Mouse (Mus musculus) brain, embryonic 14.5 days (tissue): ENCODE data around the gene Sec61b. TPM values are rescaled to one million over a fixed set of nuclear protein-coding genes. Genes with fewer than 3 reads are reported as not detected.

Experiments
- DNase-seq: peaks from one replicate; pipeline ENCODE4 v3.0.0-alpha.2; 2011; ENCODE audit warnings: low read depth
- CTCF ChIP-seq: fragments of 200-500 bp; IDR thresholded peaks from 2 replicates; pipeline ENCODE4 v1.5.1; 2012; ENCODE audit warnings: inconsistent platforms, mild to moderate bottlenecking, moderate library complexity, borderline replicate concordance; ENCODE audit not compliant: insufficient read depth, insufficient read length; ENCODE audit errors: extremely low read depth
- POLR2A ChIP-seq: fragments of 200-500 bp; IDR thresholded peaks from 2 replicates; pipeline ENCODE4 v1.6.1; 2012; ENCODE audit warnings: mild to moderate bottlenecking, inconsistent platforms, borderline replicate concordance; ENCODE audit not compliant: poor library complexity, insufficient read depth, insufficient read length, severe bottlenecking; ENCODE audit errors: extremely low read depth
- polyA plus RNA-seq: library from polyadenylated mRNA; depleted of rRNA; stranded (reverse); fragments of >200 nt; gene quantifications from 2 replicates; pipeline ENCODE4 v1.2.3, GENCODE M21; 2012

Gene Sec61b
- polyA plus RNA-seq, 1 experiment = 209 TPM

DNA sequence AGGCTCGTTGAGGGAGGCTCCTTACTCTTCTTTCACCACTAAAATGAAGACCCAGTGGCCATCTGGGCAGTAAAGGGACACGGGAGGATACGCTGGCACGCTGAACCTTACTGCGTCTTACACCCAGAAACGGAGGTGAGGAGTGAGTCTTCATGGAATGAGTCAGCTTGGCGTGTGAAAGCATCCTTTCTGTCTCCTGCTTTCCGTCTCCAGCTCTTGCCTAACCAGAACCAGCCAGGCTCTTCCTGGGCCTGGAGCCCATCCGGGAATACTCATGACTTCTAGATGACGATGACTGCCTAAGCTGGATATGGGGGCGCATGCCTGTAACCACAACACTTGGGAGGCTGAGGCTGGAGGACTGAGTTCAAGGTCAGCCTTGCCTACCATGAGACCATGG is 33.5 kb upstream of the Sec61b start:
- TF ChIP-seq CTCF (no peak), POLR2A (no peak)
- DNase-seq = no peak

DNA sequence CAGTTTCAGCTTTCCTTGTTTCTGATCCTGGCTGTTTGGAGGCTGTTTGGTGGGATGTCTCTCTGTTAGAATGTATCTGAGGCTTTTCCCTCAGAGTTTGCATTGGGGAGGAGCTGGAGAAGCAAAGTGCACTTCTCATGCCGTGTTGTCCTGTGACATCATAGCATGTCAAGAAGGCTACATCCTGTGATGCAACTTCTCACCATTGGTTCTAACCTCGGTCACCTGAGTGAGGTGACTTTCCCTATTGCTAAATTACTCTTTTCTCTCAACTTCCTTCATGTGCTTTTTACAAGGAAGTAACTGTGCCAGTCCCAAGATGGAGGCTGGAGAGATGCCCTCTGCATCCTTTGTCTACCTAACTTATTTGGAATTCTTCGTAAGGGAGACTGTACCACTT is 25.9 kb upstream of the Sec61b start:
- no peak for DNase-seq
- TF ChIP-seq CTCF = no peak
- no peak for TF ChIP-seq POLR2A

DNA sequence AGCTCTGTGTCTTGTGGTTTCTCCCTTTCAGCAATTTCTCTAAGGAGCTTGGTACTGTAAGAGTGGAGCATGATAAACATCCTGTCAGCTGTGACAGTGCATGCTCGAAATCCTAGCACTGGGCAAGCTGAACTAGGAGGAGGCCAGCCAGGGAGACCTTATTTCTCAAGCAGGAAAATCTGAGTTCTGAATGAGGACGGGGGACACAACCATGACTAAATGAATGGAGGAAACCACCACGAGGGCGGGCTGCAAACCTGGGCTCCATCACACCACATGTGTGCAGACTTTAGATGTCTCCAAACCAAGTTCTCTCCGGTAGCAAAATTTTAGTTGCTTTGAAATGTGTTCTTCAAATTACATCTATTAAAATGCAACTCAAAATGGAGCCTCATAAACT is 25.3 kb upstream of the Sec61b start:
- no peak for DNase-seq
- TF ChIP-seq CTCF (no peak), POLR2A (no peak)

DNA sequence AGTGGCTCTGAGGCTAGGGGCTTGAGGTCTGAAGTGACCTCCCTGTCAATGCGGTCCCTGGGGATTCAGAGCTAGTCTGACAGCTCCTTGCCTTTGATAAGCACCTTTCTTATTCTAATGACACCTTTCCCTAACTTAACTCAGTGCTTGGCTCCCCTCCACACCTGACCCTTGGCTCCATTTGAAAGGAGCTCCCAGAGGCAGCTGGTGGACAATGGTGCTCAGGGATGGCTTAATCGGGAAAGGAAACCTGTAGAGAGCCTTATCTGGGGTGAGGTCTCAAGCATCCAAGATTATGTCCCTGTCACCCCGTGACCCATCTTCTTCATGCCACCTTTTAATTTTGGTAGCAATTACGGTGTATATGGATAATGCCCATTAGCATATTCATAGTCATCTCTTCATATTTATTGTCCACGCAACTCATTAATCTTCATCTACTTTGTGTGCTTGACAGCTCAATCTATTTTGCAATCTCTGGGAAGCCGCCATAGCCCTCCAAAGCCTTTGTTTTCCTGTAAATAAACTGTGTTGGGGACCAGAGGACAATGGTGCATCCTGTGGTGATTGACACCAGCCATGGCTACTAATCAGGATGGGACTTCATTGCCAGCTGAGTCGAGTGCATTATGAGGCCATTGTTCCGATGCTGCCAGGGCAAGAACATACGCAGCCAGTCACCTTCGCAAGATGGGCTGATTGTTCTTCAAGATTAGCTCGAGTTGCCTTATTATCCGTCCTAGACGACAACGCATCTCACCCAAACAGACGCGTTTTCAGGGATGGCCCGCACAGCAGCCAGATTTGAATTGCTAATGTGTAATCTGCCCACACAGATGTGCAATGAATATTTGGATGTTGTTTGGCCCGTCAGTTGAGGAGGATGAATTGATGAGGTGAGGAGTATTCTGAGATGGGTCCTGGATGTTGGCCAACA is 24.6 kb upstream of the Sec61b start:
- TF ChIP-seq CTCF (no peak), POLR2A (no peak)
- DNase-seq = peak; percentile 43

DNA sequence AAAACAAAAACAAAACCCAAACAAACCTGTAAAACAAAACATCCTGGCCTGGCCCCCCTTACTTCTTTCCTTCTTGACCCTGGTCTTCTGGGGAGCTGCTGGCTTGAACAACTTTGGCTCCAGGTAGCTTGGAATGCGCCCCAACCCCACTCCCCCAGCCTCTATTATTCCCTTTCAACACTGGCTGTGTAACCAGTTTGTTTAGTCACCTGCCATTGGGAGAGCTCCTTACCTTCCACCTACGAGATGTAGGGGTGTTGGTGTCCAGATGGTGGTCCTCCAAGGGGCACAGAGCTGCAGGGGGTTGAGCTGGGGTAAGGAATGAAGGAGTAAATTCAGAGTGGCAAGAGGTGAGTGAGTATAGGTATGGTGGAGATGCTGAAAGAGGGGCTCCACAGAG is 7.3 kb upstream of the Sec61b start:
- TF ChIP-seq POLR2A = no peak
- no peak for TF ChIP-seq CTCF
- DNase-seq = no peak

DNA sequence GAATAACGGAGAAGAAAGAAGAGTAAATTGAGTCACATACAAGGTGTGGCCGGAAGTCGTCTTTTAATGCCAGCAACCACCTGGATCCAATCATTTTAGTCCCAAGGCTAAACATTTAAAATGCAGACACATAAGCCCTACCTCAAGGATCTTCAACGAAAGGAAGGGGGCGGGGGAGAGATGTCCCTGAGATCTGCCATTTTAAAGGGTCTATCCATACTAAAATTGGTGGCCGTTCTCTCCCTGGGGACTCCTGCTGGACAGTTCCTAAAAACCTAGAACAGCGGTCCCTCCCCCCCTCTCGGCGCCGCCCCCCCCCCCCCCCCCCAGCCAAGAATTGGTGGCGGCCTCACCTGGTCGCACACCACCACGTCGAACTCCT is 881 bp upstream of the Sec61b start:
- DNase-seq = peak; percentile 59
- no peak for TF ChIP-seq POLR2A
- no peak for TF ChIP-seq CTCF

DNA sequence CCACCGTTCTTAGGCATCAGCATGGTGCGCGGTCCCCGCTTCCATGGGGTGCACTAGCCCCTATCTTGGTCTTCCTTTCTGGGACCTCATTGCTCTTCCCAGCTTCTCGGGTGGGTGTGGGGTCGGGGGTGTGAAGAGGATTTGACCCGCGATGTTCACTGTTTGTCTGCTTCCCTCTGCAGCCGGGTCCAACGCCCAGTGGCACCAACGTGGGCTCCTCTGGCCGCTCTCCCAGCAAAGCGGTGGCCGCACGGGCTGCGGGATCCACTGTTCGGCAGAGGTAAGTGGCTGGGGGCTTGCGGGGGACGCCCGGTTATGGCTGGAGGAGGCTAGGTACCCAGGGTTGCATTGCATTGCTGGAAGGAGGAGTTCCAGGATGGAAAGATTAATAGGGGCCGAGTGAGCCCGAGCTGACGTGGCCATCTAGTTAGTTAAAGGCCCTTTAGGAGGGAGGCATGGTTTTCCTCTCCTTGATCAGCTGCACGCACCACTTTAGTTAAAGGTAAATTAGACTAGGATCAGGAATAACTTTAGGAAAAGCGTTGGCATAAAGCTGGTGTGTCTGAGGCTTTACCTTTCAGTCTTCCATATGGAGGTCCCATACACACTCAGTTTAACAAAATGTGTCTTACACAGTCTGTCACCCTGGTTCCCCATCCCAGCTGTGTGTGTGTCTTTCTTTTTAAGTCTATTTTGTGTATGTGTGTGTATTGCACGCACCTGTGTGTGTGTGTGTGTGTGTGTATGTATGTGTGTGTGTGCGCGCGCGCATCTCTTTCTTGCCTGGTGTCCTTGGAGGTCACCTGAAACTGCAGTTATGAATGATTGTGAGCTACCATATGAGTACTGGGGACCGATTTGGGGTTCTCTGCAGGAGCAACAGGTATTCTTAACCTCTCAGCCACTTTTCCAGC is 529 bp downstream of the Sec61b start:
- TF ChIP-seq POLR2A (no peak), CTCF (no peak)
- no peak for DNase-seq

DNA sequence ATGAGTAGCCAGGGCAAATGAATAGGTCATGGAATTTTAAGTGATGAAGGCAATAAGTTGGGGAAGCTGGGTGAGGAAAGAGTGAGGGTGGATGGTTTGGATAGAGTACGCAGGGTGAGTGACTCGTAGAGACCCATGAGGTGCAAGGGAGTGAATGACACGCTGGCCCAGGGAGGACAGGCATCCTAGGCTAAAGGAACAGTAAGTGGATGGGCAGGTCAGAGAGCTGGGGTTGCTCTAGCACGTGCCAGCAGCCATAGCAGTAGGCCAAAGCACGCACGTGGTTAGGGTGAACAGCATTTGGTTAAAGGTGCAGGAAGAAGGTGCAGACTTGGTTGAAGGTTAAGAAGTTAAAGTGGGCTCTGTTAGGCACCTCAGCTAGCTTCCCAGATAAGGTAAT is 3.1 kb downstream of the Sec61b start:
- DNase-seq = no peak
- no peak for TF ChIP-seq POLR2A
- TF ChIP-seq CTCF = no peak

DNA sequence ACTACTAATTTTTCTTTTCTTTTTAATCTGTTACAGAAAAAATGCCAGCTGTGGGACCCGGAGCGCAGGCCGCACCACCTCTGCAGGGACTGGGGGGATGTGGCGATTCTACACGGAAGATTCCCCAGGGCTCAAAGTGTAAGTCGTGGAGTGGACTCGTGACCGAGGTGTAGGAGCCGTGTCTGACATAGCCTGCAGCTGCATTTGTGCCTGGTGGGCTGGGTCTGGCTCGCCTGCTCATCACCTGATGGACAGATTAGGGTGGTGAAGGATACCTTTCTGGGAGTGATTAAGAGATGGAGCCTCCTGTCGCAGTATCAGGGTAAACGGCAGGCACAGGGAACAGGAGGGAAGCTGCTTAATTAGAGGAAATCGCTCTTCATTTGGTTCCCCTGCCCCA is 5.6 kb downstream of the Sec61b start:
- no peak for DNase-seq

DNA sequence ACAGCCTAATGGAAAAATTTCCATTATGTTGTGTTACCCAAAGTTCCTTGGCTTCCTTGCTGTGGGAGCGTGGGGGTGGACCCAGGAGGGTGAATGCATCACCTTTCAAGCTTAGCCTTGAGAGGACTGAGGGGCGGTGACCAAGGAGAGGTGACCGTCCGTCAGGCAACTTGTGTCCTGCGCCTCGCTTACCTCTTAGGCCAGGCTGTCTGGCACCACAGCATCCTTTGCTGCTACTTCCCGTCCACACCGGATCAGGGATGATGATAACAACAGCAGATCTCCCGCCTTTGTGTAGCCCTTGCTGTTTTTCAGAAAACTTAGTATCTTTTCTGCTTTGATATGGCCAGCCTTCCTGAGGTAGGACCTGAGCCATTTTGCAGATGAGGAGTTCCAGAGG is 6.1 kb downstream of the Sec61b start:
- TF ChIP-seq POLR2A (no peak), CTCF (no peak)
- no peak for DNase-seq

More for the DNA sequence above, 5.6 kb downstream of the Sec61b start:
- no peak for TF ChIP-seq CTCF
- no peak for TF ChIP-seq POLR2A

DNA sequence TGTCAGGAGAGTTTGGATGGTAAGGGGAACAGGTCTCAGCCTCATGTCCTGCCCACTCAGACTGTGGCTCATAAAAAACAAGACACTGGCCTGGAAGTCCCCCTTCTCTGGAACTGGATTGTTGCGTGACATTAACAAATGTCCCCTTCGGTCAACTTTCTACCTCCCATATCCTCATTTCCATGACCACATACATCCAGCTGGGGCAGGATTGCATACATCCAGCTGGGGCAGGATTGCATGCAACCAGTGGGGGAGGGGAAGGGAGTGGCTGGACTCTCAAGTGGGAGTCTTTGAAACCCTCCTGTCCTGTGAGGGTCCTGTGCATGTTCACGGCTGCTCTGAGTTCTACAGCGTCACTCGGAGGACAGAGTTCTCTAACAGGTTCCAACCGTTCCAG is 16.8 kb downstream of the Sec61b start:
- DNase-seq = no peak
- no peak for TF ChIP-seq POLR2A
- TF ChIP-seq CTCF = no peak
